Mouse (Mus musculus) spleen, adult 18-20 months (tissue): ENCODE results near the gene Grin2b.

Source experiments
- DNase-seq, 2 experiments: peaks; one replicate each; pipeline ENCODE4 v3.0.0; 2022; ENCODE audit warnings: mixed read lengths in 2 of 2

The Grin2b gene

GRCm38 (mm10) chr6:136173191-136173896 is at the start of gene Grin2b:
Grin2b (minus strand) TSS chr6:136173511.
- no peak for DNase-seq

- no peak for DNase-seq
These were observed 48.6 kb upstream of the Grin2b start for GRCm38 (mm10) chr6:136221894-136222293.

GRCm38 (mm10) chr6:136210442-136210841 is 37.1 kb upstream of the Grin2b start:
- no peak for DNase-seq

GRCm38 (mm10) chr6:136199814-136200213 is 26.5 kb upstream of the Grin2b start:
- DNase-seq, result no peak

GRCm38 (mm10) chr6:136194616-136195015 is 21.3 kb upstream of the Grin2b start:
- DNase-seq, result no peak

GRCm38 (mm10) chr6:136178066-136178465 is 4.8 kb upstream of the Grin2b start:
- no peak for DNase-seq

- DNase-seq, result no peak
These were observed 515 bp downstream of the Grin2b start for GRCm38 (mm10) chr6:136172801-136173190.

GRCm38 (mm10) chr6:136172172-136172651 is 1.1 kb downstream of the Grin2b start:
- DNase-seq, result no peak

- DNase-seq, result no peak
These were observed 2.0 kb downstream of the Grin2b start for GRCm38 (mm10) chr6:136171343-136171742.

- no peak for DNase-seq
These were observed 2.9 kb downstream of the Grin2b start for GRCm38 (mm10) chr6:136170381-136170780.

- DNase-seq, result no peak
These were observed 6.0 kb downstream of the Grin2b start for GRCm38 (mm10) chr6:136167361-136167760.

- DNase-seq, result no peak
These were observed 7.8 kb downstream of the Grin2b start for GRCm38 (mm10) chr6:136165443-136166077.

- no peak for DNase-seq
These were observed 11.2 kb downstream of the Grin2b start for GRCm38 (mm10) chr6:136162090-136162489.

GRCm38 (mm10) chr6:136153444-136153843 is 19.9 kb downstream of the Grin2b start:
- DNase-seq, result no peak

GRCm38 (mm10) chr6:136150064-136150463 is 23.2 kb downstream of the Grin2b start:
- no peak for DNase-seq

GRCm38 (mm10) chr6:136139967-136140366 is 33.3 kb downstream of the Grin2b start:
- no peak for DNase-seq

- no peak for DNase-seq
These were observed 42.9 kb downstream of the Grin2b start for GRCm38 (mm10) chr6:136130456-136130855.

GRCm38 (mm10) chr6:136122593-136122992 is 50.7 kb downstream of the Grin2b start:
- DNase-seq, result no peak

GRCm38 (mm10) chr6:136117390-136117789 is 55.9 kb downstream of the Grin2b start:
- DNase-seq, result no peak

GRCm38 (mm10) chr6:136113639-136114410 is 59.5 kb downstream of the Grin2b start:
- DNase-seq, result no peak

GRCm38 (mm10) chr6:136109172-136109571 is 64.1 kb downstream of the Grin2b start:
- DNase-seq, result no peak

GRCm38 (mm10) chr6:136108466-136108865 is 64.8 kb downstream of the Grin2b start:
- no peak for DNase-seq

- DNase-seq, result no peak
These were observed 68.1 kb downstream of the Grin2b start for GRCm38 (mm10) chr6:136105221-136105620.

GRCm38 (mm10) chr6:136100241-136100640 is 73.1 kb downstream of the Grin2b start:
- DNase-seq, result no peak
